Mouse (Mus musculus) MEL (cell line): Measurements from ENCODE around the gene Ano6. TPM values are rescaled to one million over a fixed set of nuclear protein-coding genes. Genes with fewer than 3 reads are reported as not detected.

Experiments used
- DNase-seq: peaks from one replicate; pipeline ENCODE4 v3.0.0; 2011; ENCODE audit warnings: low read depth, low spot score
- H3K27ac ChIP-seq: 2 replicates; pipeline ENCODE4 v1.5.1; 2012; ENCODE audit warnings: low read depth, mild to moderate bottlenecking, control low read depth, low read length, moderate library complexity; ENCODE audit not compliant: control insufficient read depth
- H3K27me3 ChIP-seq, 2 experiments: fragments of 150-350 bp in 1 of 2; sonication (generic) in 1 of 2; 2 replicates each; pipeline ENCODE4 v1.6.1; 2012; ENCODE audit warnings: low read length in 2 of 2, mild to moderate bottlenecking in 2 of 2, improper control_type of control experiment in 1 of 2, moderate library complexity in 1 of 2; ENCODE audit not compliant: insufficient read depth in 2 of 2, control insufficient read depth in 1 of 2
- H3K36me3 ChIP-seq, 2 experiments: 2 replicates each; pipeline ENCODE4 v1.6.1; 2012 to 2014; ENCODE audit warnings: low read length in 2 of 2, improper control_type of control experiment in 1 of 2, inconsistent platforms in 1 of 2, mild to moderate bottlenecking in 1 of 2; ENCODE audit not compliant: insufficient read depth in 2 of 2, control insufficient read depth in 1 of 2
- H3K4me1 ChIP-seq, 2 experiments: fragments of 150-350 bp in 1 of 2; sonication (generic) in 1 of 2; 2 replicates each; pipeline ENCODE4 v1.6.1; 2012; ENCODE audit warnings: low read length in 2 of 2, improper control_type of control experiment in 1 of 2, mild to moderate bottlenecking in 1 of 2; ENCODE audit not compliant: insufficient read depth in 2 of 2, control insufficient read depth in 1 of 2
- H3K4me3 ChIP-seq, 2 experiments: fragments of 150-350 bp in 1 of 2; sonication (generic) in 1 of 2; 2 replicates each; pipeline ENCODE4 v1.5.1; 2012; ENCODE audit warnings: low read depth in 2 of 2, low read length in 2 of 2, mild to moderate bottlenecking in 2 of 2, moderate library complexity in 2 of 2, control low read depth in 1 of 2, improper control_type of control experiment in 1 of 2; ENCODE audit not compliant: control insufficient read depth in 1 of 2, insufficient read depth in 1 of 2
- H3K79me2 ChIP-seq: 2 replicates; pipeline ENCODE4 v1.6.1; 2012; ENCODE audit warnings: mild to moderate bottlenecking, low read length, moderate library complexity; ENCODE audit not compliant: control insufficient read depth, poor library complexity, insufficient read depth
- H3K9ac ChIP-seq: 2 replicates; pipeline ENCODE4 v1.6.1; 2012; ENCODE audit warnings: low read depth, mild to moderate bottlenecking, control low read depth, low read length, moderate library complexity; ENCODE audit not compliant: control insufficient read depth, poor library complexity, severe bottlenecking
- H3K9me3 ChIP-seq: fragments of 150-350 bp; sonication (generic); replicated peaks from 2 replicates; pipeline ENCODE4 v1.6.1; 2012; ENCODE audit warnings: mild to moderate bottlenecking, low read length, improper control_type of control experiment, moderate library complexity; ENCODE audit not compliant: insufficient read depth
- BHLHE40 ChIP-seq: IDR thresholded peaks from 2 replicates; pipeline ENCODE4 v1.6.1; 2012; ENCODE audit warnings: low read depth, mild to moderate bottlenecking, inconsistent platforms, low read length, improper control_type of control experiment, borderline replicate concordance
- CTCF ChIP-seq, 3 experiments: IDR thresholded peaks in 2 of 3; conservative IDR thresholded peaks in 1 of 3; 2 replicates each; pipeline ENCODE4 v1.5.1; 2011 to 2012; ENCODE audit warnings: low read length in 3 of 3, low read depth in 2 of 3, mild to moderate bottlenecking in 2 of 3, improper control_type of control experiment in 1 of 3, inconsistent platforms in 1 of 3, mixed read lengths in 1 of 3, moderate library complexity in 1 of 3; ENCODE audit not compliant: control insufficient read depth in 1 of 3, insufficient read depth in 1 of 3, poor library complexity in 1 of 3, severe bottlenecking in 1 of 3
- E2F4 ChIP-seq: IDR thresholded peaks from 2 replicates; pipeline ENCODE4 v1.6.1; 2011; ENCODE audit warnings: low read depth, low read length, improper control_type of control experiment, borderline replicate concordance
- ELF1 ChIP-seq: IDR thresholded peaks from 2 replicates; pipeline ENCODE4 v1.6.1; 2014; ENCODE audit warnings: low read depth, mild to moderate bottlenecking, inconsistent platforms, low read length, improper control_type of control experiment, moderate library complexity
- GABPA ChIP-seq: IDR thresholded peaks from 2 replicates; pipeline ENCODE4 v1.6.1; 2012; ENCODE audit warnings: low read depth, mild to moderate bottlenecking, inconsistent platforms, low read length, improper control_type of control experiment, moderate library complexity
- GATA1 ChIP-seq: IDR thresholded peaks from 2 replicates; pipeline ENCODE4 v1.6.1; 2011; ENCODE audit warnings: low read depth, low read length, improper control_type of control experiment
- MEF2A ChIP-seq: IDR thresholded peaks from 2 replicates; pipeline ENCODE4 v1.6.1; 2014; ENCODE audit warnings: low read depth, mild to moderate bottlenecking, inconsistent platforms, low read length, improper control_type of control experiment; ENCODE audit not compliant: poor library complexity, insufficient replicate concordance, severe bottlenecking; ENCODE audit errors: extremely low read depth
- NELFE ChIP-seq: IDR thresholded peaks from 2 replicates; pipeline ENCODE4 v1.6.1; 2011; ENCODE audit warnings: low read depth, low read length, improper control_type of control experiment
- NRF1 ChIP-seq: IDR thresholded peaks from 2 replicates; pipeline ENCODE4 v1.6.1; 2014; ENCODE audit warnings: low read depth, mild to moderate bottlenecking, inconsistent platforms, low read length, improper control_type of control experiment, moderate library complexity; ENCODE audit not compliant: poor library complexity, insufficient read depth, severe bottlenecking
- POLR2A ChIP-seq, 2 experiments: IDR thresholded peaks; 2 replicates each; pipeline ENCODE4 v1.6.1; 2011 to 2012; ENCODE audit warnings: low read length in 2 of 2, mild to moderate bottlenecking in 2 of 2, control low read depth in 1 of 2, improper control_type of control experiment in 1 of 2, low read depth in 1 of 2, moderate library complexity in 1 of 2; ENCODE audit not compliant: control insufficient read depth in 1 of 2, insufficient read depth in 1 of 2, poor library complexity in 1 of 2
- RAD21 ChIP-seq: IDR thresholded peaks from 2 replicates; pipeline ENCODE4 v1.6.1; 2011; ENCODE audit warnings: mild to moderate bottlenecking, low read depth, low read length, improper control_type of control experiment
- SMC3 ChIP-seq: IDR thresholded peaks from 2 replicates; pipeline ENCODE4 v1.6.1; 2011; ENCODE audit warnings: low read depth, low read length, improper control_type of control experiment
- TAL1 ChIP-seq: IDR thresholded peaks from 2 replicates; pipeline ENCODE4 v1.6.1; 2012; ENCODE audit warnings: mild to moderate bottlenecking, inconsistent platforms, low read length, moderate library complexity, mixed read lengths
- UBTF ChIP-seq: IDR thresholded peaks from 2 replicates; pipeline ENCODE4 v1.6.1; 2012; ENCODE audit warnings: low read depth, mild to moderate bottlenecking, inconsistent platforms, low read length, improper control_type of control experiment, moderate library complexity, borderline replicate concordance; ENCODE audit not compliant: insufficient read depth
- USF1 ChIP-seq: IDR thresholded peaks from 2 replicates; pipeline ENCODE4 v1.6.1; 2014; ENCODE audit warnings: low read depth, mild to moderate bottlenecking, inconsistent platforms, low read length, improper control_type of control experiment, moderate library complexity
- ZC3H11A ChIP-seq: IDR thresholded peaks from 2 replicates; pipeline ENCODE4 v1.6.1; 2012; ENCODE audit warnings: low read depth, mild to moderate bottlenecking, inconsistent platforms, low read length, improper control_type of control experiment
- ZMIZ1 ChIP-seq: IDR thresholded peaks from 2 replicates; pipeline ENCODE4 v1.6.1; 2012; ENCODE audit warnings: low read depth, mild to moderate bottlenecking, inconsistent platforms, low read length, improper control_type of control experiment, moderate library complexity
- ZNF384 ChIP-seq: IDR thresholded peaks from 2 replicates; pipeline ENCODE4 v1.6.1; 2012; ENCODE audit warnings: low read depth, mild to moderate bottlenecking, inconsistent platforms, low read length, improper control_type of control experiment
- polyA plus RNA-seq, 2 experiments: library from polyadenylated mRNA; stranded (reverse) in 1 of 2; unstranded in 1 of 2; fragments of >175 nt in 1 of 2; fragments of >200 nt in 1 of 2; gene quantifications; 2 replicates each; pipeline versions ENCODE4 v1.2.1 to v1.2.4; 2012; ENCODE audit warnings: low replicate concordance in 2 of 2, low read depth in 1 of 2; ENCODE audit not compliant: insufficient read length in 2 of 2, insufficient read depth in 1 of 2, missing spikeins in 1 of 2
- total RNA-seq: library from RNA; depleted of rRNA; stranded (reverse); fragments of 300-350 nt; gene quantifications from 2 replicates; pipeline ENCODE4 v1.2.3, GENCODE M21; 2012

Gene Ano6
- total and polyA plus RNA-seq, 3 experiments: 54.8 to 66.6 (median 61.4) TPM

- TF ChIP-seq ZNF384 (peak; percentile 42; the same call in 1 of the 2 replicates), UBTF (no peak), SMC3 (peak; percentile 97), NRF1 (no peak), CTCF (IDR thresholded peaks at IDR 0.05 in 2 of 3, conservative IDR thresholded peaks at IDR 0.05 in 1 of 3; ENCODE audit: control insufficient read depth in 1 of 3, insufficient read depth in 1 of 3, low read depth in 2 of 3, low read length in 3 of 3, poor library complexity in 1 of 3, severe bottlenecking in 1 of 3) (peak; percentile 89 to 93 (median 93)), ZC3H11A (peak; percentile 84), TAL1 (no peak), GABPA (no peak), NELFE (no peak), ZMIZ1 (no peak), GATA1 (no peak), E2F4 (0 out of 2 replicates have a peak, but pooled peaks have one; percentile 31), RAD21 (peak; percentile 79)
These were observed 22.8 kb upstream of the Ano6 start (continued) for GRCm38 (mm10) chr15:95767825-95768224.

GRCm38 (mm10) chr15:95768703-95769102, 21.9 kb upstream of the Ano6 start:
- Histone ChIP-seq H3K27me3 (no peaks in the 10 kb centered on the region), H3K36me3 (peaks cover 0 to 19% of the 10 kb centered on the region in 2 experiments; a peak in 2 of 4 replicates), H3K4me3 (no peak overlapping the region), H3K79me2 (peaks cover 1% of the 10 kb centered on the region; the same call in 1 of the 2 replicates), H3K27ac (no peak overlapping the region), H3K4me1 (peaks cover 7 to 22% of the 10 kb centered on the region in 2 experiments), H3K9me3 (no peaks in the 10 kb centered on the region), H3K9ac (no peak overlapping the region)
- DNase-seq: peak; percentile 76
- no peak for TF ChIP-seq TAL1
- TF ChIP-seq GABPA: no peak
- TF ChIP-seq BHLHE40: no peak
- peak; percentile 29; the same call in 1 of the 2 replicates for TF ChIP-seq SMC3
- TF ChIP-seq POLR2A (IDR thresholded peaks at IDR 0.05; ENCODE audit: control insufficient read depth in 1 of 2, insufficient read depth in 1 of 2, low read depth in 1 of 2, low read length in 2 of 2, poor library complexity in 1 of 2): no peak
- TF ChIP-seq MEF2A: no peak
- no peak for TF ChIP-seq USF1
- peak; percentile 55; the same call in 1 of the 2 replicates for TF ChIP-seq ELF1
- no peak for TF ChIP-seq ZC3H11A
- TF ChIP-seq, all 39 proteins: peak for 2
